Mouse (Mus musculus) urinary bladder, postnatal 10 days (tissue): ENCODE data around the gene Stxbp6.
"Not testable (repeated sequence)": the region's sequence is repeated elsewhere in the genome, so short reads cannot be mapped to it uniquely, and the experiment has no call there.

Experiments
- DNase-seq: peaks from one replicate; pipeline ENCODE4 v3.0.0; 2022; ENCODE audit warnings: low spot score

Gene Stxbp6

GRCm38 (mm10) chr12:45074611-45075342 is at the start of gene Stxbp6:
Stxbp6 (minus strand) TSS chr12:45074709.
- no peak for DNase-seq

- DNase-seq = not testable (repeated sequence)
Measured at GRCm38 (mm10) chr12:45102954-45103353, 28.4 kb upstream of the Stxbp6 start.

GRCm38 (mm10) chr12:45093732-45094131 is 19.2 kb upstream of the Stxbp6 start:
- no peak for DNase-seq

- DNase-seq = no peak
Measured at GRCm38 (mm10) chr12:45092444-45092843, 17.9 kb upstream of the Stxbp6 start.

GRCm38 (mm10) chr12:45083145-45083475 is 8.6 kb upstream of the Stxbp6 start:
- no peak for DNase-seq

GRCm38 (mm10) chr12:45082379-45083144 is 8.1 kb upstream of the Stxbp6 start:
- no peak for DNase-seq

- DNase-seq = no peak
Measured at GRCm38 (mm10) chr12:45081617-45082016, 7.1 kb upstream of the Stxbp6 start.

- no peak for DNase-seq
Measured at GRCm38 (mm10) chr12:45080753-45081122, 6.2 kb upstream of the Stxbp6 start.

- DNase-seq = no peak
Measured at GRCm38 (mm10) chr12:45080036-45080752, 5.7 kb upstream of the Stxbp6 start.

GRCm38 (mm10) chr12:45075631-45076030 is 1.1 kb upstream of the Stxbp6 start:
- no peak for DNase-seq

GRCm38 (mm10) chr12:45074042-45074601 is 387 bp downstream of the Stxbp6 start:
- peak; percentile 18 for DNase-seq

- no peak for DNase-seq
Measured at GRCm38 (mm10) chr12:45073331-45074041, 1.0 kb downstream of the Stxbp6 start.

GRCm38 (mm10) chr12:45072185-45072584 is 2.3 kb downstream of the Stxbp6 start:
- DNase-seq = no peak

GRCm38 (mm10) chr12:45070186-45070585 is 4.3 kb downstream of the Stxbp6 start:
- no peak for DNase-seq

GRCm38 (mm10) chr12:45068145-45068754 is 6.3 kb downstream of the Stxbp6 start:
- DNase-seq = no peak

- no peak for DNase-seq
Measured at GRCm38 (mm10) chr12:45067686-45068085, 6.8 kb downstream of the Stxbp6 start.

- DNase-seq = no peak
Measured at GRCm38 (mm10) chr12:45067047-45067685, 7.3 kb downstream of the Stxbp6 start.

- DNase-seq = no peak
Measured at GRCm38 (mm10) chr12:45063606-45064005, 10.9 kb downstream of the Stxbp6 start.

GRCm38 (mm10) chr12:45061336-45061735 is 13.2 kb downstream of the Stxbp6 start:
- DNase-seq = no peak

GRCm38 (mm10) chr12:45060804-45061203 is 13.7 kb downstream of the Stxbp6 start:
- no peak for DNase-seq

GRCm38 (mm10) chr12:45058007-45058406 is 16.5 kb downstream of the Stxbp6 start:
- DNase-seq = no peak
